Mouse (Mus musculus) left cerebral cortex, adult 2 months (tissue): Measurements from ENCODE around the gene Mfsd12. TPM values are rescaled to one million over a fixed set of nuclear protein-coding genes. Genes with fewer than 3 reads are reported as not detected.
A peak's percentile ranks its signal among the peaks of the same experiment; 100 is the strongest.

Source experiments
- DNase-seq, 2 experiments: peaks; one replicate each; pipeline ENCODE4 v3.0.0; 2021 to 2022; ENCODE audit warnings: low spot score in 2 of 2, mixed read lengths in 1 of 2; ENCODE audit errors: extremely low spot score in 1 of 2
- H3K27ac ChIP-seq: fragments of 200-600 bp; 2 replicates; pipeline ENCODE4 v1.8.1; 2022
- H3K4me3 ChIP-seq: fragments of 200-600 bp; 2 replicates; pipeline ENCODE4 v1.8.1; 2022
- CTCF ChIP-seq: fragments of 200-600 bp; IDR thresholded peaks from 2 replicates; pipeline ENCODE4 v1.8.1; 2022; ENCODE audit warnings: antibody characterized with exemption, mild to moderate bottlenecking, moderate library complexity
- intact Hi-C: fragments of 180-260 bp; cut with DNase I; formaldehyde crosslinking; loops from one replicate; pipeline ENCODE4 v1.15.1; 2025
- total RNA-seq, 2 experiments: library from RNA; stranded (reverse); gene quantifications; 2 replicates each; pipeline ENCODE4 v1.2.3; 2021

The Mfsd12 gene
- total RNA-seq, 2 experiments from 2014 or later, result 38.2 to 40.2 TPM

GRCm38 (mm10) chr10:81320550-81321347 is 36.5 kb upstream of the Mfsd12 start, which contains the start of gene Cactin:
Gene Cactin, plus strand, starts transcription at chr10:81321103.
- peak; percentile 47 for TF ChIP-seq CTCF
- intact Hi-C loops, result loop anchor here (2.0 kb wide), 1 partner anchor 30 kb away; the partner anchor contains the start of gene Hmg20b

GRCm38 (mm10) chr10:81321436-81321835 is 35.9 kb upstream of the Mfsd12 start:
- peak overlapping the region; percentile 89 for H3K4me3 ChIP-seq
- no peak for DNase-seq
- H3K27ac ChIP-seq, result peak overlapping the region; percentile 100
- no peak for TF ChIP-seq CTCF
- intact Hi-C loops, result loop anchor here (2.0 kb wide), 1 partner anchor 29 kb away; the partner anchor contains the start of gene Hmg20b

More at GRCm38 (mm10) chr10:81320550-81321347, 36.5 kb upstream of the Mfsd12 start, which contains the start of gene Cactin:
- Histone ChIP-seq H3K27ac (peak within 1 kb of the TSS; percentile 100), H3K4me3 (peak within 1 kb of the TSS; percentile 89)
- DNase-seq, result peak; percentile 95 to 99

- intact Hi-C loops, result no loop called here
- no peak overlapping the region for H3K27ac ChIP-seq
These were observed 34.8 kb upstream of the Mfsd12 start for GRCm38 (mm10) chr10:81322444-81322843.

DNA sequence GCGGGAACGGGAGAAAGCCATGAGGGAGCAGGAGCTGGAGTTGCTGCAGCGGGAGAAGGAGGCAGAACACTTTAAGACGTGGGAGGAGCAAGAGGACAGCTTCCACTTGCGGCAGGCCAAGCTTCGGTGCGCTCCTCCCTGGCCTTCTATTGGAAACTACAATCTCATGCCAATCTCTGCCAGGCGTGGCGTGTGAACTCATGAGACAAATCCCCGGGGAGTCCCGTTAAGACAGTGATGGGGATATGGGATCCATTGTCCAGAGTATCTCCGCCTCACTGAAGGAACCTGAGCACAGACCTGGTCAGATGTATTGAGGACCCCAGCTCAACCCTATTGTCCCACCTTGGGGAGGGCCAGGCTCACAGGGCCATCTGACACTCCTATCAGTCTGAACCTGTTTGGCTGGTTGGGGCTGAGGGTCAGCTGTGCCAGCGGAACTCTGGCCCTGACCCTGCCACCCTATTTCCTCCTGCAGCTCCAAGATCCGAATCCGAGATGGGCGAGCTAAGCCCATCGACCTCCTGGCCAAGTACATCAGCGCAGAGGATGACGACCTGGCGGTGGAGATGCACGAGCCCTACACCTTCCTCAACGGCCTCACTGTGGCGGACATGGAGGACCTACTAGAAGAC is 34.0 kb upstream of the Mfsd12 start:
- no peak for TF ChIP-seq CTCF
- Histone ChIP-seq H3K4me3 (no peak overlapping the region), H3K27ac (no peak overlapping the region)
- intact Hi-C loops, result no loop called here
- no peak for DNase-seq

More at GRCm38 (mm10) chr10:81322444-81322843, 34.8 kb upstream of the Mfsd12 start:
- no peak for TF ChIP-seq CTCF
- DNase-seq, result no peak
- no peak overlapping the region for H3K4me3 ChIP-seq

- H3K27ac ChIP-seq, result no peak overlapping the region
- intact Hi-C loops, result no loop called here
- H3K4me3 ChIP-seq, result no peak overlapping the region
- no peak for DNase-seq
- TF ChIP-seq CTCF, result no peak
These were observed 33.3 kb upstream of the Mfsd12 start for GRCm38 (mm10) chr10:81323791-81324530.

- H3K27ac ChIP-seq, result no peak overlapping the region
- intact Hi-C loops, result no loop called here
These were observed 32.1 kb upstream of the Mfsd12 start for GRCm38 (mm10) chr10:81325176-81325575.

DNA sequence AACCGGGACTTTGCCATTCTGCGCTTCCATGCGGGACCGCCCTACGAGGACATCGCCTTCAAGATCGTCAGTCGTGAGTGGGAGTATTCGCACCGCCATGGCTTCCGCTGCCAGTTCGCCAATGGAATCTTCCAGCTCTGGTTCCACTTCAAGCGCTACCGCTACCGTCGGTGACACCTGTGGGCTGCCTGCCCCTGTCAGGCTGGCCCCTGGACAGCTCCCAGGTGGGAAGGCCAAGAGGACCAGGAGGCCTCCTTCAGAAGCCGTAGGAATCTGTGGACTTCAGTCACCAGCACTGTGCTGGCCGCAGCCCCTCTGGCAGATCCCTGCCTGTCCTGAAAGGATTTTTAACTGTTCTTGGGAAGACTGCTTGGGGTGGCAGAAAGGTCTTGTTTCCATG is 31.5 kb upstream of the Mfsd12 start:
- Histone ChIP-seq H3K27ac (no peak overlapping the region; the same call in 1 of the 2 replicates), H3K4me3 (no peak overlapping the region)
- TF ChIP-seq CTCF, result no peak
- intact Hi-C loops, result no loop called here
- no peak for DNase-seq

More at GRCm38 (mm10) chr10:81325176-81325575, 32.1 kb upstream of the Mfsd12 start:
- no peak for TF ChIP-seq CTCF
- DNase-seq, result no peak
- no peak overlapping the region for H3K4me3 ChIP-seq

DNA sequence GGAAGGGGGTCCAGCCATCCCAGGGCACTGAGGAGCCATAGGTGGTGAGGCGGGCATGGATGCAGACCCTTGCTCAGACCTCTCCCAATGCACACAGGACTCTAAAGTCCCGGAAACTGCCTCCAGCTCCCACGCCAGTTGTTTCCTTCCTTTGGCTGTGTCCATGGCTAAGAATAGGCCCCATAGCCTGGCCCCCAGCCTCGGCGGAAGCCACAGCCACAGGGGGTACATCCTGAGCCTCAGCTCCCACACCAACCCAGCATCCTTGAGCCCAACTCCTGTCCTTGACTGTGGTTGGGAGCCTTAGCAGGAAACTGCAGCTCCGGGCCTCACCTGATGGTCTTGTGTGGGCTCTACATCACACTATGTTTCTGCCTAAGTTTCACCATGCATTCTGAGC is 30.4 kb upstream of the Mfsd12 start:
- TF ChIP-seq CTCF, result no peak
- DNase-seq, result no peak
- H3K27ac ChIP-seq, result peak overlapping the region; percentile 70
- H3K4me3 ChIP-seq, result no peak overlapping the region
- intact Hi-C loops, result no loop called here

GRCm38 (mm10) chr10:81327959-81328358 is 29.3 kb upstream of the Mfsd12 start:
- H3K27ac ChIP-seq, result peak overlapping the region; percentile 38
- no peak for TF ChIP-seq CTCF
- intact Hi-C loops, result no loop called here
- no peak overlapping the region for H3K4me3 ChIP-seq
- no peak for DNase-seq

- H3K27ac ChIP-seq, result peak within 1 kb of the TSS; percentile 38
- intact Hi-C loops, result no loop called here
These were observed 28.9 kb upstream of the Mfsd12 start, which contains the start of gene Tbxa2r for GRCm38 (mm10) chr10:81328386-81328785. Gene Tbxa2r, plus strand, starts transcription at chr10:81328731.

DNA sequence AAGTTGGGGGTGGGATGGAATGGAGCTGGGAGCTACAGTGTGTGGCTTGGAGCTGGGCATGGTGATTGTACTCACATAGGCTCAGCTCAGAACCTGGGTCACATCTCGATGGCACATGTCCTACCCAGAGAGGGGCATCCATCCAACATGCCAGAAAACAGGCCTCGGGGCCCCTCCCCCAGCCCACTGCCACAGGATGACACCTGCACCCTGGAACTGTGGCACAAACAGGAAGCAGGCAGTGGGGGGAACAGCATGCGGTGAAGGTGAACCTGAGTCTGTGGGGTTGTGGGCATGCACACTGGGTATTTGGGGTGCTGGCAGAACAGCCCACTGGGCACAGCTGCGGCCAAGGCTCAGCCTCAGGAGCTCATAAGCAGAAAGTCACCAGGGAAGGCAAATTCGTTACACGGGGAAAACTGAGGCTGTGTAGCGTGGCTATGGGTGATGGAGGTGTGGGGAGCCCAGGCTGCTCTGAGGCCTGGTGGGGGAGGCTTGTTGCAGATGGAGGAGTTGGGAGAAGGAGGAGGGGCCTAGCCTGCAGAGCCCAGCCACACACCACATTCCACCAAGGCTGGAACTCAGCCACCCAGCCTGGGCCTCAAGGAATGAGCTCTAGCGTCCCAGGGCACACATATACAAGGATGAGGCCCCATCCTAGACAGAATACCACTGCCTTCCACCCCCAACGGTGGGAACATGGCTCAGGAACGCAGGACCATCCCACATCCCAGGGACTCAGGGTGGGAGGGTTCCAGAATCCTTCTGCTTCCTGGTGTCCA is 27.9 kb upstream of the Mfsd12 start:
- no peak for DNase-seq
- intact Hi-C loops, result no loop called here
- no peak for TF ChIP-seq CTCF
- no peak overlapping the region for H3K27ac ChIP-seq
- H3K4me3 ChIP-seq, result no peak overlapping the region

More at GRCm38 (mm10) chr10:81328386-81328785, 28.9 kb upstream of the Mfsd12 start, which contains the start of gene Tbxa2r:
- no peak for DNase-seq
- H3K4me3 ChIP-seq, result no peak within 1 kb of the TSS
- TF ChIP-seq CTCF, result no peak
